Mouse (Mus musculus) heart, postnatal 4 days (tissue): ENCODE results near the gene Zdhhc5. TPM values are rescaled to one million over a fixed set of nuclear protein-coding genes. Genes with fewer than 3 reads are reported as not detected.

ENCODE experiments used
- DNase-seq: peaks from one replicate; pipeline ENCODE4 v3.0.0; 2021
- microRNA-seq, 2 experiments: library from miRNA; unstranded; fragments of <30 nt; microRNA quantifications; one replicate each; pipeline ENCODE4 v1.2.0; 2021 to 2022
- total RNA-seq, 2 experiments: library from RNA; stranded (reverse); gene quantifications; 2 replicates each; pipeline ENCODE4 v1.2.3; 2021

Gene Zdhhc5
- total RNA-seq, 2 experiments from 2014 or later, result 73.9 to 74.2 TPM

- no peak for DNase-seq
Observed at GRCm38 (mm10) chr2:84640833-84641232, 74.1 kb downstream of the Zdhhc5 start.

GRCm38 (mm10) chr2:84638428-84639220, 76.4 kb downstream of the Zdhhc5 start:
- no peak for DNase-seq

Small RNA genes within 50 kb of the gene (microRNA-seq; reads per million reads assigned to microRNA genes)
- gene Mir130a, result 11,236 to 12,061 reads per million in 2 experiments

Other genes with a start within 250 kb of the Zdhhc5 start
- gene Tfpi, start 238.4 kb downstream of the Zdhhc5 start, total RNA-seq, result 10 to 100 TPM; 62.0 to 64.4 TPM
- 100 to 1,000 TPM; 161 to 162 TPM for gene Ctnnd1, start 64.4 kb downstream of the Zdhhc5 start, total RNA-seq
- under 1 TPM in 1 of 2 experiments, not detected in 1; 0.11 TPM for gene Btbd18, start 56.1 kb downstream of the Zdhhc5 start, total RNA-seq
- 100 to 1,000 TPM; 109 to 112 TPM for gene Selenoh, start 44.4 kb downstream of the Zdhhc5 start, total RNA-seq
- 10 to 100 TPM; 15.3 to 22.6 TPM for gene Gm28635, start 37.1 kb downstream of the Zdhhc5 start, total RNA-seq
- gene Med19, start 36.8 kb downstream of the Zdhhc5 start, total RNA-seq, result 10 to 100 TPM; 18.9 to 20.2 TPM
- 100 to 1,000 TPM; 105 to 107 TPM for gene Tmx2, start 36.0 kb downstream of the Zdhhc5 start, total RNA-seq
- gene Clp1, start 12.2 kb upstream of the Zdhhc5 start, total RNA-seq, result 1 to 10 TPM; 7.4 to 7.9 TPM
- under 1 TPM; 0.77 to 0.88 TPM for gene Ypel4, start 18.9 kb upstream of the Zdhhc5 start, total RNA-seq
- gene Gm19426, start 28.5 kb upstream of the Zdhhc5 start, total RNA-seq, result 1 to 10 TPM; 8.6 to 9.4 TPM
- gene Serping1, start 60.3 kb upstream of the Zdhhc5 start, total RNA-seq, result 10 to 100 TPM; 27.2 to 30.0 TPM
- gene Ube2l6, start 83.6 kb upstream of the Zdhhc5 start, total RNA-seq, result 10 to 100 TPM; 23.1 to 51.0 TPM
- gene Smtnl1, start 107.5 kb upstream of the Zdhhc5 start, total RNA-seq, result under 1 TPM; 0.14 TPM
- gene Timm10, start 111.8 kb upstream of the Zdhhc5 start, total RNA-seq, result 100 to 1,000 TPM; 107 to 126 TPM
- gene Slc43a1, start 123.7 kb upstream of the Zdhhc5 start, total RNA-seq, result 1 to 10 TPM; 2.1 to 2.7 TPM
- gene Rtn4rl2, start 171.5 kb upstream of the Zdhhc5 start, total RNA-seq, result 1 to 10 TPM; 3.2 to 4.1 TPM
- gene Slc43a3, start 221.4 kb upstream of the Zdhhc5 start, total RNA-seq, result 10 to 100 TPM; 44.1 to 52.6 TPM